Mouse (Mus musculus) hindbrain, embryonic 15.5 days (tissue): ENCODE measurements at regions not wholly inside any gene's neighbourhood (a gene's known extent, or its start where the extent isn't known, plus 50 kb on each side); places are given as distances from the start of the nearest gene placed in this dataset.

Experiments
- ATAC-seq: fragments of 200-750 bp; cut with Nextera tagmentation; 2 replicates; pipeline ENCODE4 v1.8.0; 2017; ENCODE audit warnings: low read depth, moderate number of reproducible peaks, moderate TSS enrichment; ENCODE audit not compliant: low FRiP score
- H3K27ac ChIP-seq: fragments of 300-500 bp; sonication (generic); replicated peaks from 2 replicates; pipeline ENCODE4 v1.5.1; 2015; ENCODE audit warnings: mild to moderate bottlenecking, inconsistent platforms
- H3K27me3 ChIP-seq: fragments of 300-500 bp; sonication (generic); 2 replicates; pipeline ENCODE4 v1.6.1; 2015; ENCODE audit warnings: control low read depth, inconsistent platforms
- H3K36me3 ChIP-seq: fragments of 300-500 bp; sonication (generic); 2 replicates; pipeline ENCODE4 v1.6.1; 2015; ENCODE audit warnings: control low read depth, inconsistent platforms
- H3K4me1 ChIP-seq: fragments of 300-500 bp; sonication (generic); replicated peaks from 2 replicates; pipeline ENCODE4 v1.6.1; 2015; ENCODE audit warnings: control low read depth, inconsistent platforms
- H3K4me2 ChIP-seq: fragments of 300-500 bp; sonication (generic); 2 replicates; pipeline ENCODE4 v1.6.1; 2015; ENCODE audit warnings: moderate library complexity, mild to moderate bottlenecking, inconsistent platforms
- H3K4me3 ChIP-seq: fragments of 300-500 bp; sonication (generic); 2 replicates; pipeline ENCODE4 v1.5.1; 2015; ENCODE audit warnings: mild to moderate bottlenecking, inconsistent platforms
- H3K9ac ChIP-seq: fragments of 300-500 bp; sonication (generic); 2 replicates; pipeline ENCODE4 v1.6.1; 2015; ENCODE audit warnings: inconsistent platforms
- H3K9me3 ChIP-seq: fragments of 300-500 bp; sonication (generic); 2 replicates; pipeline ENCODE4 v1.6.1; 2016; ENCODE audit warnings: control low read depth, inconsistent platforms
- WGBS: fragments of 180-500 bp; shearing (Covaris S2); methylation state at CpG from one replicate; pipeline ENCODE4 v1.1.7; 2015; 5-methylcytosine and 5-hydroxymethylcytosine counted together

DNA sequence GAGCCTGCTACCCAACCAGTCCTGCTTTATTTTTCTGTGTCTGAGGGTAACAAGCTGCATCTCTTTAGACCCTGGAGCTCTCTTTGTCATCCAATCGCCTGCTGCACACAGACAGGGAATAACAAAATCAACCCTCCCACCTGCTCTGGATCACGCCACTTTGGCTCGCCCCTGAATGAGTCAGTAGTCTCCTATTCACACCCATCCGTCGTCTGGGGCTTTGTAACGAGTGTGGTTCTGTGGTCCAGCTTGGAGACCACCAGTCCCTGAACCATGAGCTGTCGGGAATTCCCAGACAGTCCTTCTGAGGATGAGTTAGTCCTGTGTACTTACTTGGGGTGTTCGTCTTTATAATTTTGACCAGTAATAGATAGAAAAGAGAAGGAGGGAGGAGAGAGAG, 248.7 kb downstream of the Tgfb2 start:
- Histone ChIP-seq H3K4me2 (no peak overlapping the region), H3K4me3 (no peak overlapping the region), H3K27ac (no peak overlapping the region), H3K9ac (no peak overlapping the region), H3K36me3 (no peaks in the 10 kb centered on the region), H3K4me1 (no peaks in the 10 kb centered on the region), H3K27me3 (no peaks in the 10 kb centered on the region), H3K9me3 (no peaks in the 10 kb centered on the region)
- ATAC-seq: no peak
- 75% methylated on average over 8 of the region's 8 CpGs for WGBS

- Histone ChIP-seq H3K4me2 (no peak overlapping the region), H3K36me3 (no peaks in the 10 kb centered on the region), H3K9me3 (no peaks in the 10 kb centered on the region), H3K27ac (no peak overlapping the region), H3K4me3 (no peak overlapping the region), H3K27me3 (no peaks in the 10 kb centered on the region), H3K9ac (no peak overlapping the region), H3K4me1 (no peaks in the 10 kb centered on the region)
- WGBS: 97% methylated on average over 3 of the region's 3 CpGs
- ATAC-seq: no peak
Measured at GRCm38 (mm10) chr1:186456131-186456530, 249.7 kb downstream of the Tgfb2 start.

DNA sequence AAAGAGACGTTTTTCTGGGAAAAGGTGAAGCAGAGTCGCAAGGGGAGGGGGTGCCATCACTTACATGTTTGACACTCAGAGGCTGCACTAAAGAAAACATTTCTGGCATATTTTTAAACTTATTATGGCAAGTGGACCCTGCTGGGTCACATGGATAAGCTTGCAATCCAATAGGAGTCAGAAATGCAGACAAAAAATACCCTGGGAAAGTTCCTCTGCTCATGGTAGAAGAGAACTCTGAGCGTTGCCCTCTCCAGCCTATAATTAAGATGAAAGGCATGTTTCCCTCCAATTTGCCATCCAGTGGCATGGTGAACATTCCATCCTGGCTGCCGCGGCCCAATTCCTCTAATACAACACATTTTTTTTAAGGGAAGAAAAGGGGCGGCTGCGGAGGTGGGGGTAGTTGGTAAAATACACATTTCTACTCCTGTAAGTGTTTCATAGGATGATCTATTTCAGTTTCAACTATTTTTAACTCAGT, 250.6 kb downstream of the Tgfb2 start:
- Histone ChIP-seq H3K4me1 (no peaks in the 10 kb centered on the region), H3K9ac (no peak overlapping the region), H3K27ac (no peak overlapping the region), H3K27me3 (no peaks in the 10 kb centered on the region), H3K36me3 (no peaks in the 10 kb centered on the region), H3K4me2 (no peak overlapping the region), H3K4me3 (no peak overlapping the region), H3K9me3 (no peaks in the 10 kb centered on the region)
- ATAC-seq: no peak
- 86% methylated on average over 7 of the region's 7 CpGs for WGBS

DNA sequence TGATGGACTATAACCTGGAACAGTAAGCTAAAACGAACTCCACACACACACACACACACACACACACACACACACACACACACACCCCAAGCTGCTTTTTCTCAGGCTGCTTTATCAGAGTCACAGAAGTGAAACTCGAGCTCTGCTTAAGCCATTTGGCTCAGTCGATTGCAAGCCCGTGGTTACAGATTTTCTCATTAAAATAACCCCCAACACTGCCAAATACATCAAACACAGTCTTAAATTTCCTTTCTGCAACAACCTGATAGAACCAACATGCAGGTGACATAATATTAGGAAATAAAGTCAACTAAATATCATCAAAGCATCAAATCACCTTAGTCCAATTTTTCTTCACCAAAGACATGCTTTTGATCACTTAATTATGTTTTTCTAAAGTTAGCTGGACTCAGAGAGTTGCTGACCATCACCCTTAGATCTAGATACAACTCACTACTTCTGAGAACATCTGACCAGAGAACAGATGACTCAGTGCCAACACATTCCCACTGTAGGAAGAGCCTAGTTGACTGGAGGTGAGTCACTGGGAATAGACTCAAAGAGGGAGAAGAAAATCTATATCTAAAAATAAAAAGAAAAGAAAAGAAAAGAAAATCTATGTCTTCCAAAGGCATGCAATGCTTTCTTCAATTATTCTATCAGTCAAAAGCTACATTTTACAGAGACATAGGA, 251.2 kb downstream of the Tgfb2 start:
- Histone ChIP-seq H3K4me3 (no peak overlapping the region), H3K27ac (no peak overlapping the region), H3K9ac (no peak overlapping the region), H3K4me2 (no peak overlapping the region), H3K36me3 (no peaks in the 10 kb centered on the region), H3K27me3 (no peaks in the 10 kb centered on the region), H3K9me3 (no peaks in the 10 kb centered on the region), H3K4me1 (no peaks in the 10 kb centered on the region)
- ATAC-seq: no peak
- WGBS: 73% methylated on average over 4 of the region's 4 CpGs

GRCm38 (mm10) chr1:186448841-186449650, 256.7 kb downstream of the Tgfb2 start:
- H3K4me1 ChIP-seq: peaks cover 7% of the 10 kb centered on the region
- ATAC-seq: 0 out of 2 replicates have a peak, but pooled peaks have one; percentile 73
- WGBS: 47% methylated on average over 16 of the region's 16 CpGs

DNA sequence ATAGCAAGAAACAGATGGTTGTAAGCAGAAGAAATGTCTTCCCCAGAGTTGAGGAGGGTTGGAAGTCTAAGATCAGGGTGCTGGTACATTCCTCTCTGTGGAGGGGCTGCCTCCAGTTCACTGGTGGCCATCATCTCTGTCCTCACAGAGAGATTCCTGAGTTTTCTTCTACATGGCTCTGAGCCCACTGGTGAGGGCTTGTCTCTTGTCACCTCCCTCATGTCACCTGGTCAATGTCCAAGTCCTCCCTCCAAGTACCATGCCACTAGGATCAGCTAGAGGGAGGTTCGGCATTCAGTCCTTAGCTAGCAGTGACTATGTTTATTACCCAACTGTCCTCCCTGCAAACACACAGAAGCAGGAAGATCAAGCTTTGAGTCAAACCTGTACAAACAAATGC, 258.3 kb downstream of the Tgfb2 start:
- no peaks in the 10 kb centered on the region for H3K9me3 ChIP-seq
- peaks cover 7% of the 10 kb centered on the region for H3K4me1 ChIP-seq
- no peaks in the 10 kb centered on the region for H3K36me3 ChIP-seq
- no peaks in the 10 kb centered on the region for H3K27me3 ChIP-seq
- H3K4me2 ChIP-seq: no peak overlapping the region
- ATAC-seq: no peak
- no peak overlapping the region for H3K9ac ChIP-seq
- no peak overlapping the region for H3K4me3 ChIP-seq
- no peak overlapping the region for H3K27ac ChIP-seq
- 73% methylated on average over 1 of the region's 1 CpGs for WGBS

More at GRCm38 (mm10) chr1:186448841-186449650, 256.7 kb downstream of the Tgfb2 start:
- no peak overlapping the region for H3K4me2 ChIP-seq
- no peak overlapping the region for H3K27ac ChIP-seq
- H3K27me3 ChIP-seq: no peaks in the 10 kb centered on the region
- H3K36me3 ChIP-seq: no peaks in the 10 kb centered on the region
- no peaks in the 10 kb centered on the region for H3K9me3 ChIP-seq
- no peak overlapping the region for H3K9ac ChIP-seq
- no peak overlapping the region for H3K4me3 ChIP-seq

DNA sequence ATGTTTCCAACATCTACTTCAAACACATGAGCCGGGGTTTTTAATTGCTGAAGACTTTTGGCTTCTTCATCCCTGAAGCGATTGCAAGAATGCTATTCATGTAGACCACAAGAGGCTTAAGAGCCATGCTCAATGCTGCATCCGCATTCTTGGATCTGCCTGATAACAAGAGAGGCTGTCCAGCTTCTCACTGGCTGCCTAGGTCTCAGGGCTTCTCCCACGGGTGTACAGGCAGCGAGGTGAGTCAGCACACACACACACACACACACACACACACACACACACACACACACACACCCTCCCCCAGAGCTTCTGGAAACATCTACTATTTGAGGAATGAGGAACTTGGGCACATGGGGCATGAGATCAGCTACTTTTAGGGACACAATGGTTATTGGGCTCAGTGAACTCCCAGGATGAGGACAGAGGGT, 261.1 kb downstream of the Tgfb2 start:
- peaks cover 7% of the 10 kb centered on the region for H3K4me1 ChIP-seq

DNA sequence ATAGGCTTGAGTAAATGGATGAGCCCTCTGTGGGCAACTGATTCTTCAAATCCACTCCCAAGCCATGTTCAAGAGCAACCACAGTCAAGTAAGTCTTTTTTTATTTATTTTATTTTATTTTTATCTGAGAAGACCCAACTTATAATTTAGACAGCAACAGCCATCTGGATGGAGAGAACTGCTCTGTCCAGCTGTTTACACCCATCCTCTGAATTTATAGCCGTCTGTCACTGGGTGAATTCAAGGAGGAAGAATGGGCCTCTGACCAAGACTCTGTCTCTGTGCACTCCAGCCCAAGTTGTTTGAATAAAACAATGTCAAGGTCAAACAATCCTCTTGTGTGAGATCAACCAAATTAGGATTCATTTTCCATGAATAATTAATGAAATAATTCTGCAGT, 263.6 kb downstream of the Tgfb2 start:
- Histone ChIP-seq H3K36me3 (no peaks in the 10 kb centered on the region), H3K9me3 (no peaks in the 10 kb centered on the region), H3K4me3 (no peak overlapping the region), H3K4me2 (no peak overlapping the region), H3K9ac (no peak overlapping the region), H3K4me1 (no peaks in the 10 kb centered on the region), H3K27ac (no peak overlapping the region), H3K27me3 (no peaks in the 10 kb centered on the region)
- WGBS: 58% methylated on average over 1 of the region's 1 CpGs
- no peak for ATAC-seq

More for the DNA sequence above, 261.1 kb downstream of the Tgfb2 start:
- no peak overlapping the region for H3K4me2 ChIP-seq
- no peak overlapping the region for H3K27ac ChIP-seq
- no peak for ATAC-seq
- no peaks in the 10 kb centered on the region for H3K9me3 ChIP-seq
- H3K9ac ChIP-seq: no peak overlapping the region
- whole genome bisulfite sequencing: 83% methylated on average over 5 of the region's 5 CpGs
- H3K27me3 ChIP-seq: no peaks in the 10 kb centered on the region
- no peak overlapping the region for H3K4me3 ChIP-seq
- H3K36me3 ChIP-seq: no peaks in the 10 kb centered on the region

DNA sequence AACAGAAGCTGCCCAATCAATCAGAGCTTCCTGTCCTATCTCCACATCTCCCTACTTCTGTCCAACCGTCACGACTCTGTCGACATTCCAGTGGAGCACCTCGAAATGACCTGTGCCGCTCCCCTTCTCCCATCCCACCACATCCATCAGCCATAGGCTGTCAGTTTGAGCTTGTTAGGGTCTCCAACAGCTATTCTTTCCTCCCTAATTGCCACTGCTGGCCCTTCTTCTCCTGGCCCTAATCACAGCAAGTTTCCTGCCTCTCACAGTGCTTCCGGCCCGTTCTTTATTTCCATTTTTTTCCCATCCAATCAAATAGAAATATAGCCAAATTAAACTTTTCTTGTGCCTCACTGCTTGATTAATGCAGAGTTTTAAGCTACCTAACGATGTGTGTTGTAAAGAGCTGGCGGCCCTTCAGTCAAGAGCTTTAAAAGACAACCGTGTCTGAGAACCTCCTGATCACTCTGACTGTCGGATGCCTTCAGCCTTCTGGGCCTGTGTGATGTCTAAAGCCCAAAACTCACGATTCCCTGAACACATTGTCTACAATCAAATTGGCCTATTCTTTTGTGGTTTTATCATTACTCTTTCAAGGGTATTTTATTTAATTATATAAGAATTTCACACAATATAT, 270.3 kb downstream of the Tgfb2 start:
- H3K9me3 ChIP-seq: no peaks in the 10 kb centered on the region
- no peak overlapping the region for H3K4me3 ChIP-seq
- no peak overlapping the region for H3K9ac ChIP-seq
- no peaks in the 10 kb centered on the region for H3K27me3 ChIP-seq
- no peak overlapping the region for H3K4me2 ChIP-seq
- no peak; the same call in 1 of the 2 replicates for ATAC-seq
- peaks cover 16% of the 10 kb centered on the region for H3K4me1 ChIP-seq
- WGBS: 37% methylated on average over 12 of the region's 12 CpGs
- no peaks in the 10 kb centered on the region for H3K36me3 ChIP-seq
- no peak overlapping the region for H3K27ac ChIP-seq

GRCm38 (mm10) chr1:186434782-186435181, 271.0 kb downstream of the Tgfb2 start:
- WGBS: 68% methylated on average over 9 of the region's 9 CpGs
- no peak overlapping the region for H3K4me2 ChIP-seq
- no peaks in the 10 kb centered on the region for H3K27me3 ChIP-seq
- peaks cover 16% of the 10 kb centered on the region for H3K4me1 ChIP-seq
- no peak overlapping the region for H3K9ac ChIP-seq
- peak; percentile 27; the same call in 1 of the 2 replicates for ATAC-seq
- no peaks in the 10 kb centered on the region for H3K9me3 ChIP-seq
- H3K4me3 ChIP-seq: no peak overlapping the region
- 0 out of 2 replicates have a peak overlapping the region, but pooled peaks have one; percentile 54 for H3K27ac ChIP-seq
- H3K36me3 ChIP-seq: no peaks in the 10 kb centered on the region

- H3K27ac ChIP-seq: peak overlapping the region; percentile 59
- no peak for ATAC-seq
- no peak overlapping the region for H3K4me3 ChIP-seq
- no peaks in the 10 kb centered on the region for H3K36me3 ChIP-seq
- H3K9me3 ChIP-seq: no peaks in the 10 kb centered on the region
- no peak overlapping the region for H3K4me2 ChIP-seq
- H3K9ac ChIP-seq: no peak overlapping the region; the same call in 1 of the 2 replicates
- peaks cover 16% of the 10 kb centered on the region for H3K4me1 ChIP-seq
- 50% methylated on average over 2 of the region's 2 CpGs for WGBS
- H3K27me3 ChIP-seq: no peaks in the 10 kb centered on the region
Measured at GRCm38 (mm10) chr1:186434007-186434406, 271.8 kb downstream of the Tgfb2 start.

DNA sequence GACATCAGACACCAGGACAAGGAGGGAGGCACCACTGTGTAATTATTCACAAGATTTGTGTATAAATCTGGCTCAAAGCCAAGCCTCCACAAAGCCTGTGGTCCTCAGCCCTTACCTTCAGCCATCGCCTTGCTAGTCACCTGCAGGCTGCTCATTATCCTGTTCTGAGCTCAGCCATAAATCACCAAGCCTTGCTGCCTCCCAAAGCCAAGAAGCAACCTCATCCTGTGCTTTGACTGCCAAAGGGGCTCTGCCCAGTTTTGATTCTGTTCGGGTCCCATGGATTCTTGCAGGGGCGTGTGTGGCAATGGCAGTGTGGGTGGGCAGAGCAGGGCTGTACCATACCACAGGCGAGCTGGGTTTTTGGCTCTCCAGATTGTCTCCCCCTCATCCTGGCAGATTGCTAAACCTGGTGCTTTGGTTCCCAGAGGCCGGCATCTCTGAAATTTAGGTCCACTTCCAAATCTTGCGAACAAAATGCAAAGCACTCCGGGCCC, 272.6 kb downstream of the Tgfb2 start:
- peaks cover 16% of the 10 kb centered on the region for H3K4me1 ChIP-seq
- H3K9ac ChIP-seq: no peak overlapping the region
- no peaks in the 10 kb centered on the region for H3K27me3 ChIP-seq
- H3K4me2 ChIP-seq: no peak overlapping the region
- peak overlapping the region; percentile 50 for H3K27ac ChIP-seq
- no peak overlapping the region for H3K4me3 ChIP-seq
- H3K36me3 ChIP-seq: no peaks in the 10 kb centered on the region
- 66% methylated on average over 7 of the region's 7 CpGs for WGBS
- ATAC-seq: peak; percentile 84
- H3K9me3 ChIP-seq: no peaks in the 10 kb centered on the region
